Mouse (Mus musculus): ENCODE measurements around the gene Ywhae.

Gene Ywhae

DNA sequence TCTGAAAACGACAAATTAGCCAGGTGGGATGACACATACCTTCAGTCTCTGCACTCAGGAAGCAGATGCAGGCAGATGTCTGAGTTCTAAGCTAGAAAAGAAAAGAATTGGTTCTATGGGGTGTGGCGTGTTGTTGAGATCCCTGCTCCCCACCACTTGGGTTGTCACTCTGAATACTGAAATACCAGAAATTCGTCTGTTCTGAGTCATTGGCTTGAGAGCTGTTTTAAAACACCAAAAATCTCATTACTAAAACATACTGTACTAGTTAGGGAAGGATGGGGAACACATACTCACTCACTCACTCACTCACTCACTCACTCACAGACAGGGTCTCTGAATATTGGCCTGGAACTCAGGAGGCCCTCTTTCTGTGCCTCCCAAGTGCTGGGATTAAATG, 4.3 kb downstream of the Ywhae start:
- ATAC-seq (ENCODE audit: insufficient number of reproducible peaks, low FRiP score, low TSS enrichment), result no peak

DNA sequence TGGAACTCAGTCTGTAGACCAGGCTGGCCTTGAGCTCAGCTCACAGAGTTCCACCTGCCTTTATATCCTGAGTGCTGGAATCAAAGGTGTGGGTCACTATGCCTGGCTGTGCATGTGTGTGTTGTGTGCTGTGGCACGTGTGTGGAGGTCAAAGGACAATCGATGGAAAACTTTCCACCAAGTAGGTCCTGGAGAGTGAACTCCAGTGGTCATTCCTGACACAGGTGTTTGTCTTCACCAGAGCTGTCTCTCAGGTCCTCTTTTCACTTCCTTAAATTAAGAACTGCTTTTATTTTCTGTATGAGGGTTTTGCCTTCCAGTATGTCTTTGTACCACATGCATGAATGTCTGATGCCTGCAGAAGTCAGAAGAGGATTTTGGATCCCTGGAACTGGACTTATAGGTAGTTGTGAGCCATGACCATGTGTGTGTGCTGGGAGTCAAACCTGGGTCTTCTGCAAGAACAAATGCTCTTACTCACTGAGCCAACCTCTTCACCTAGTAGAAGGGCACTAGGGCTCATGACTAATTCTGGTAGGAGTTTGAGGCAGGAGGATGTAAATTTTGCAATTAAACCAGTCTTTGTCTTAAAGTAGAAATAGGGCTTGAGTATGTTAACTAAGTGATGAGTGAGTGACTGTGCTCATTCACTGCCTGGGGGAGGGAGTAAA, 5.3 kb downstream of the Ywhae start:
- ATAC-seq (ENCODE audit: insufficient number of reproducible peaks, low FRiP score, low TSS enrichment), result no peak

DNA sequence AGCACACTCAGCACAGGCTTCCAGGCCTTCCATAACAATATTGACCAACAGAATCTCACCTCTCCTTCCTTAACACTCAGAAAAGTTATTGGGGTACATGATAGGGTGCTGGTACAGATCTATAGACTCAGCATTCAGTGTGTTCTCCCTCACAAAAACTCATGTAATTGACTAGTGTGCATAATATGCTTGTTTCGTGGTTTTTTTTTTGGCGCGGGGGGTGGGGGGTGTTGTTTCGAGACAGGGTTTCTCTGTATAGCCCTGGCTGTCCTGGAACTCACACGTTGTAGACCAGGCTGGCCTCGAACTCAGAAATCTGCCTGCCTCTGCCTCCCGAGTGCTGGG, 5.8 kb downstream of the Ywhae start:
- ATAC-seq (ENCODE audit: insufficient number of reproducible peaks, low FRiP score, low TSS enrichment), result no peak

GRCm38 (mm10) chr11:75740204-75740603, 7.5 kb downstream of the Ywhae start:
- no peak for ATAC-seq (ENCODE audit: insufficient number of reproducible peaks, low FRiP score, low TSS enrichment)

DNA sequence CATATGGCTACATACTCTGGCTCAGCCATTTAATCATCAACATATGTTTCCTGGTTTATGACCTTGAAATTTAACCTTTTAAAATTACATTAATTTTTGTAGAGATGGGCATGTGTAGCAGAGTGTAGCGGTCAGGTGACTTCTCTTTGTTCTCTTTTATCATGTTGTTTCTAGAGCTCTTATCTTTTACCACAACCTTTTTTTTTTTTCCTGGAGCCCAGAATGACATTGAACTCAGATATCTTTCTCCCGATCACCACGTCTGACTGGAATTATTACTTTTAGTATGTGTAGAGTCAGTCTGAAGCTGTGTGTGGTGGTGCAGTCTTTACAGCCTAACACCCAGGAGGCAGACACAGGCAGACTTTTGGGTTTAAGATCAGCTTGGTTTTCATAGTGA, 8.9 kb downstream of the Ywhae start:
- ATAC-seq (ENCODE audit: insufficient number of reproducible peaks, low FRiP score, low TSS enrichment), result no peak

- ATAC-seq (ENCODE audit: insufficient number of reproducible peaks, low FRiP score, low TSS enrichment), result no peak
Measured at GRCm38 (mm10) chr11:75744761-75745160, 12.1 kb downstream of the Ywhae start.

DNA sequence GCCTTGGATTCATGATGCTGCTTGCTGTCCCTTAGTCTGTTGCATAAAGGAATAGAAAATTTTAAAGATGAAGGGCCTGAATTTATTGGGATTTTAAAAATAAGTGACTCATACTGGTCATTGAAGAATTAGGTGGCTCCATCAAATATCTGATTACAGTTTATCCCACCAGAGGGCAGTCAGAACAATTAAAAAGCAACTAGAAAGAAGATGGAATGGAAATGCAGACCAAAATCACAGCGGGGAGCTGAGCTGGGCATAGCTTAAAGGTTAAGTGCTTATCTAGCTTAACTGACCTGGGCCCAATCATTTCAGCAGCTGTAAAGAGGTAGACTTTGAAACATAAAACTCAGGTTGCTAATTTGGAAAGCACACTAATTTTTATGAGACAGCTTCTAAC, 17.9 kb downstream of the Ywhae start:
- ATAC-seq (ENCODE audit: insufficient number of reproducible peaks, low FRiP score, low TSS enrichment), result no peak

DNA sequence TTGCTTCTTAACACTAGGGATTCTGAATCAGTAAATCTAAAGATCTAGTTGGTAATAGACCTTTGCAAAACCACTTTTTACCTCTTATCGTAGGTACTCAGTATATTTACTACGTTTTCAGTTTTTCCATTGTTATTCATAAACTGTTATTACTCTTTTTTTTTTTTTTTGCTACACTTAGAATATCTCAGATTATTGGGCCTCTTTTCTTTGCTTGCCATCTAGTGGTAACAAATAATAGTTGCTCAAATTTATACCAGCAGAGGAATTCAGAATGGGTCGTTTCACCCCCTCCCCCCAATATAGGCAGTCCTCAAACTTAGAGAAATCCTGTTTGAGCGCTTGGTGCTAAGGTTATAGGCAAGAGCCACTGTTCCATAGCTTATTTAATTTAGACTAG, 18.4 kb downstream of the Ywhae start:
- no peak for ATAC-seq (ENCODE audit: insufficient number of reproducible peaks, low FRiP score, low TSS enrichment)

- ATAC-seq (ENCODE audit: insufficient number of reproducible peaks, low FRiP score, low TSS enrichment), result no peak
Measured at GRCm38 (mm10) chr11:75756687-75757086, 24.0 kb downstream of the Ywhae start.

DNA sequence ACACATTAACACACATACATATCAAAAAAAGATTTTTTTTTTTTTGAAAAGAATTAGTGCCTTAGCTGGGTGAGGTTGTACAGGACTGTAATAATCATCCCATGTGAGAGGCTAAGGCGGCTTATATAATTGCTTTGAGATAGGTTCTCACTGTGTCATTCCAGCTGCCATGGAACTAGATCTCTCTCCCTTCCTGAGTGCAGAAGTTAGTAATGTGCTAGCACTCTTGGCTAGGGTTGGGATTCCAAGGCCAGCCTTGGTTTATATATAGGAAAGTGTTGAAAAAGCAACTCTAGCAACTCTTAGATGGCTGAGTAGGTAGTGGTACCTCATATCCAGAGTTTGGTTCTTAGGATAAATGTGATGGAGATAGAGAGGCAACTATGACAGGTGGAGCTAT, 25.9 kb downstream of the Ywhae start:
- no peak for ATAC-seq (ENCODE audit: insufficient number of reproducible peaks, low FRiP score, low TSS enrichment)

DNA sequence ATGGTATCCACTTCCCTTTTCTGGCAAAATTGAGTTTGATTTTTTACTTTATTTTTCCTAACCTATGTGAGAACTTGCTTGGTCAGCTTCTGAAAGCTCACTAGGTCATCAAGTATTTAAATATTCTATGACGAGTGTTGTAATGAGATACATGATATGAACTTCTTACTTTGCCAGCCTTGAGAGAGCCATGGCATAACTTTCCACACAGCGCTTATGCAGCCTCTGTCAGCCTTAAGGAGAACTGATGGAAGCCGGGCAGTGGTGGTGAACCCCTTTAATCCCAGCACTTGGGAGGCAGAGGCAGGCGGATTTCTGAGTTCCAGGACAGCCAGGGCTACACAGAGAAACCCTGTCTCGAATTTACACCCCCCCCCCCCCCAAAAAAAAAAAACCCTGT, 28.1 kb downstream of the Ywhae start:
- no peak for ATAC-seq (ENCODE audit: insufficient number of reproducible peaks, low FRiP score, low TSS enrichment)

DNA sequence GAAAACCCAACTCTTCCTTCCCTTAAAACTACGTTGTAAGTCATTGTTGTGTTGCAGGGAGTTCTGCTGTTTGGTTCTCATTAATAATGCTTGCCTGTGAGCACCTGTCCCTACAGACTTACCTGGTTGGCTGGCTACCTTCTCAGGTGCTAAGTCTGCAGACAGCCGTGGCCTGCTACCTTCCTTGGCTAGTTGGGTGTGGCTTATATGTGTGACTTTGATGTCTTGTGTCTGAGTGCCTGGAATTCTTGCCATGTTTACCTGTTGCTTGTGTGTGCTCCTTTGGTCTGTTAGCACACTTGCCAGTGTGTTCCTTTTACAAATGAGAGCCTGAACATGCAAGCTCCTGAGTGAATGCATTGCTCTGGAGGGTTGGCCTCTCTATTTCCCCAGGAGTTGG, 30.0 kb downstream of the Ywhae start:
- ATAC-seq (ENCODE audit: insufficient number of reproducible peaks, low FRiP score, low TSS enrichment), result no peak

GRCm38 (mm10) chr11:75764521-75765023, 31.9 kb downstream of the Ywhae start:
- ATAC-seq (ENCODE audit: insufficient number of reproducible peaks, low FRiP score, low TSS enrichment), result no peak

- ATAC-seq (ENCODE audit: insufficient number of reproducible peaks, low FRiP score, low TSS enrichment), result no peak
Measured at GRCm38 (mm10) chr11:75765161-75765560, 32.5 kb downstream of the Ywhae start.

DNA sequence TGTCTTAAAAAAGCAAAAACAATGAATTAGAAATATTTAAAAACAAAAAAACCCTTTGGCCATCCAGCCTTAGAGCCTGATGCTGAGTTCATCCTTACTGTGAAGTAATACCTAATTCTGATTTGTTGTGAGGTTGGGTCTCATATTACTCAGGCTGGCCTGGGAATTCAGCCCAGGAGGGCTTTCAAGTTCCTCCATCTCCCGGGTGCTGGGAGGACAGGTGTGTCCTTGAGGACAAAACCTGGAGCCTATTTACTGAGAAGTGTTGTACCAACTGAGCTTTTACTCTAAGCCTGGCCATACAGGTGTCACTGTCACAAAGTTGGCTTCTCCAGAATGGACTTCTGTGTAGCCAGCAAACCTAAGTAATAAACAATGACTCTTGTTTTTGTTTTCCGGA, 34.3 kb downstream of the Ywhae start:
- ATAC-seq (ENCODE audit: insufficient number of reproducible peaks, low FRiP score, low TSS enrichment), result no peak

DNA sequence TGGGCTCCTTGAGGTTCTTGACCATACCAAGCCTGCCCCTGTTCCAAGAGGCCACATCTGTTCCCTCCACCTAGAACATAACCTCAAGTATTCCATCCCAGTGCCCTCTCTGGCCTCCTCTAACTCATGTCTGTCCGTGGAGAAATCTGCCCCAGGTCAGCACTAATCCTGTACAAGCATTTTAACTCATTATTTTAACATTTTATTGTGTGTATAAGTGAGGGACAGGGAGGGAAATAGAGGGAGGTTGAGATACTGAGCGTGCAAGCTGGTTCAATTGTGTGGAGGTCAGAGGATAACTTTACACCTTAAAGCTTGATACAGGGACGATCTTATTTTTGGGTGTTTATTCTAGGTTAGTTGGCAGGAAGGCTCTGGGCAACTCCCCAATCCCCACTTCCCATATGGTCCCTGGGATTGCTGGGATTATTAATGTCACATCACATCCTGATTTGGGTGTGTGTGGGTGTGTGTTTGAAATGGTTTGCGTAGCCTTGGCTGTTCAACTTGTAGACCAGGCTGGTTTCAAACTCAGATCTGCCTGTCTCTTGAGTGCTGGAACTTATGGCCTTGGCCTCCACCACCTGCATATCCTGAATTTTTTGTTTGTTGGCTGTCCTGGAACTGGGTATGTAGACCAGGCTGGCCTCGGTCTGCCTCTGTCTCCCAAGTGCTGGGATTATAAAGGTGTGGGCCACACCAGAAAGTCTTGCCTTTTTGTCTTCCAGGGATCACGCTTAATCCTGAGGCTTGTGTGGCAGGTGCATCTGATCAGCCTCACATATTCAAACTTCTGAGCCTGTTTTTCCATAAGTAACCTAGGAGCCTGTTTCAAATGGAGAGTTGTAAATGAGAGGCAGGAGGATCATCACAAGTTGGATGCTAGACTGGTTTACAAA, 35.7 kb downstream of the Ywhae start:
- no peak for ATAC-seq (ENCODE audit: insufficient number of reproducible peaks, low FRiP score, low TSS enrichment)

- peak; percentile 79; the same call in 1 of the 2 replicates for ATAC-seq (ENCODE audit: insufficient number of reproducible peaks, low FRiP score, low TSS enrichment)
Measured at GRCm38 (mm10) chr11:75769206-75769605, 36.5 kb downstream of the Ywhae start.

DNA sequence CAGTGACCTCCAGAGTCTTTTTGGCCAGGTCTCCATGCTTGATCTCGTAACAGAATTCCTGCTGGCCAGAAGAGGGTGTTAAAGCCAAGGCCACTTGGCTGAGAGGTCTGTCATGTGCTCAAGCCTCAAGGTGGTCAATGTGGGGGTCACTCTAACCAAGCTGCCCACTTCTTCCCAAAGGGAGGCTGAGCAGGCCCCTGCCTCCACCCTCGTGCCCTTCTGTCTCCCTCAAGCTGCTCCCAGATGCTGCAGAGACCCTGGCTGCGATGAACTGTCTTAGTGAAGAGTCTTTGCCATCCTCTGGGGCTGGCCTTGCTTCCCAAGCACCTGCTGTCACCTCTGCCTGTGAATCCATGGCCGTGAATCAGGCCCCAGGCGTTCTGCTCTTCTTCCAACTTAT, 39.9 kb downstream of the Ywhae start:
- ATAC-seq (ENCODE audit: insufficient number of reproducible peaks, low FRiP score, low TSS enrichment), result no peak

DNA sequence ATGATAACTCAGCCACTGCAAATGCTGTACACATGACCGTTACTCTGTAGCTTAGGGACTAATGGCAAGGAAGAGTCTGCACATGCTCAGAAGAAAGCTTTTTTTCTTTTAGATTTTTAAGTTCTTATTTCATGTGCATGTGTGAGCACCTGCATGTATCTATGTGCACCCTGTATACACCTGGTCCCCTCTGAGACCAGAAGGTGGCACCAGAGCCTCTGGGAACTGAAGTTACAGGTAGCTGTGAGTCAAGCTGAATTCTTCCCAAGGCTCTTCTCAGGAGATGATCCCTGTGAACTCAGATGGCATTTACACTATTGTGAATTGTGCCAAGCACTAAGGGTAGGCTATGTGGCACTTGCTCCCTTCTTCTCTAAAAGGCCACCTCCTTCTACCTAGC, 43.2 kb downstream of the Ywhae start:
- no peak for ATAC-seq (ENCODE audit: insufficient number of reproducible peaks, low FRiP score, low TSS enrichment)

GRCm38 (mm10) chr11:75781919-75782318, 49.2 kb downstream of the Ywhae start:
- peak; percentile 55; the same call in 1 of the 2 replicates for ATAC-seq (ENCODE audit: insufficient number of reproducible peaks, low FRiP score, low TSS enrichment)

DNA sequence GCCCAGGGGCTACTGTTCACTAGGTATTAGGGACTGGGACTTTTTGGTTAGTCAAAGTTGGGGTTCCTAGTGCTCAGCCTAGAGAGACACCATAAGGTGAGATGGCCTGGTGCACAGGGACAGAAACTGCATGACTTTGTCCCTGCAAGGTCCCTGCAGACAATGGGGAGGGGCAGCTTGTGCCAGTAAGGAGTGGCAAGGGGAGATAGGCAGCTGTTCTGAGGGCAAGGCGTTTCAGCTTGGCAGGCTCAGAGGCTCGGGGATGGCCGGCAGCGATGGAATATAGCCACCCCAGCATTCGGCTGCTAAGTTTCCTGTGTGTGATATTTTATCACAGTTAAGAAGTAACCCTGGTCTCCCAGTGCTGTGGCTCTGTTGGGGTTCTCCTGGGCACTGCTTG, 51.1 kb downstream of the Ywhae start:
- ATAC-seq (ENCODE audit: insufficient number of reproducible peaks, low FRiP score, low TSS enrichment), result no peak

DNA sequence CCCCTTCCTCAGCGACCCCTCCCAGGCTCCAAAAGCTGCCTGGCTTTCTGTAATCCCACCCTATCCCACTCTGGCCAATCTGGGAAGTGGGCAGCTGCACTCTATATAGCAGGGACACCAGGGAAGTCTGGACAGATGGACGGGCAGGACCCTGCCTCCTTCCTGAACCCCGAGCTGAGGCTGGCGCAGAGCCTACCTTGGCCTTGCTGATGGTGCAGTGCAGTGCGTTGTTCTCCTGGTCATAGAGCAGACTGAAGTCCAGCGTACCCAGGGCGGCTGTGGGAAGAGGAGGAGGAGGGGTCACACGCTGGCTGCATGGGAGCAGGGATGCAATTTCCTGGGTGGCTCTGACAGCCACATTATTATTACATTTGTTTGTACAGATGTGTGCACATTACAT, 53.2 kb downstream of the Ywhae start:
- no peak for ATAC-seq (ENCODE audit: insufficient number of reproducible peaks, low FRiP score, low TSS enrichment)
